Mouse (Mus musculus): ENCODE data around the gene Slc15a2. TPM values are rescaled to one million over a fixed set of nuclear protein-coding genes. Genes with fewer than 3 reads are reported as not detected.

The Slc15a2 gene
- polyA plus RNA-seq, 1 experiment from 2014 or later: 1.8 TPM

DNA sequence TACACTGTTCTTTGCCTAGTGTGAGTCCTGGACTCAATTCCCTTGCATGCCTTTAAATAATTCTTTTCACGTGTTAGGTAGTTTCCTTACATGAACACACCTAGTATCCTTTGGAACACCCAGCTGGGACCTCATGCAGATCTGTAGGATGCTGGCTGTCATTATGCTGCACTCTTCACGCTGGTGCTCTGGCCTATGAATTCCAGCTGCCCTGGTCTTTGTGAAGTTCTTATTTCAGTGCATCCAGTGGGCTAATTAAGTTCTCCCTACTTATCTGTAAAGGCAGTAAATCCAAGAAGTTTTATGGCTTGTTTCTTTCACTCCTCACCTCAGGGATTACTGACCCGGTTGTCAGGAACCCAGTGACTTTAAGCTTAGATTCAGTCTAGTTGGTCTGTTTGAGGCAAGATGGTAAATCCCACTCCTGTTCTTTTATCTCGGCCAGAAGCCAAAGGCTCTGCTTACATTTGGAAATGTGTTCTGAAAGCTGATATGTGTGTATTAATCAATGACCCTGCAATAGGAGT is 45.3 kb downstream of the Slc15a2 start:
- Histone ChIP-seq H3K27me3 (ENCODE audit: poor library complexity, severe bottlenecking) (no peaks in the 10 kb centered on the region), H3K9me3 (no peaks in the 10 kb centered on the region), H3K36me3 (replicated peaks) (no peaks in the 10 kb centered on the region), H3K4me1 (no peaks in the 10 kb centered on the region), H3K4me3 (no peak overlapping the region), H3K27ac (no peak overlapping the region)
- 45% methylated on average over 4 of the region's 4 CpGs for WGBS
- no peak for DNase-seq (ENCODE audit: extremely low spot score, low spot score)

DNA sequence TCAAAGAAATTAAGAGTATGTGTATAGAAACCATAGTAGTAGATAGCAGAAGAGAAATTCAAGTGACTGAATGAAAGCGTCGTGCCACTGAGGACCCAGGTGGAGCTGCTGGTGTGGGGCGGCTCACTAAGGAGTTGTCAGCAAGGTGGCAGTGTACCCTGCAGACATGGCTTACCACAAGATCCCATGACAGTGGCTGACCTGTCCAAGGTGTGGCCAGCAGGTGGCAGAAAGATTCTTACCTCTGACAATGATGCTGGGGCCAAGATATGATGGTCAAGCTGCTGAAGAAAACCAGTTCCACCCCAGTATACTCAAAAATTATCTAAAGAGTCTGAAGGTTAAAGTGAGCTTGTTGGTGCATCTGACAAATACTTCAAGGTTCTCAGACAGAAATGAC is 49.3 kb downstream of the Slc15a2 start:
- H3K27ac ChIP-seq: no peak overlapping the region
- 84% methylated on average over 3 of the region's 3 CpGs for WGBS
- no peaks in the 10 kb centered on the region for H3K36me3 ChIP-seq (replicated peaks)
- DNase-seq (ENCODE audit: extremely low spot score, low spot score): no peak
- no peaks in the 10 kb centered on the region for H3K4me1 ChIP-seq
- no peaks in the 10 kb centered on the region for H3K9me3 ChIP-seq
- no peak overlapping the region for H3K4me3 ChIP-seq
- H3K27me3 ChIP-seq (ENCODE audit: poor library complexity, severe bottlenecking): no peaks in the 10 kb centered on the region

DNA sequence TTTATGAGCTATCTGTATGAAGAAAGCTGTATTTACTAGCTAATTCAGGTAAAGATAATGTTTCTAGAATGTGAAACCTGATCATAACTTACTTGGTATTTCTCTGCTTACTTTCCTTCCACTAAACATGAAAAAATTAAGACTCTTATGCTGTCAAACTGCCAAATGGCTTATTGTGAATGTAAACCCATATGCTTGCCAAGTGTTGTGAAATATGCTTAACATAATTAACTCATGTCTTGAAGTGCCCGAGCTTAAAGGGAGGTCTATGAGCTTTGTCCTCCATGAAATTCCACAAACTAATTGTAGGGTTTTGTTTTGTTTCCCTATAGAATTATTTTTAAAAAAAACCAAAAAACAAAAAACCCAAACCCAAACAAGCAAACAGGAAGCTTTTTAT is 50.9 kb downstream of the Slc15a2 start:
- Histone ChIP-seq H3K4me3 (no peak overlapping the region), H3K9me3 (no peaks in the 10 kb centered on the region), H3K4me1 (no peaks in the 10 kb centered on the region), H3K27ac (no peak overlapping the region), H3K27me3 (ENCODE audit: poor library complexity, severe bottlenecking) (no peaks in the 10 kb centered on the region), H3K36me3 (replicated peaks) (no peaks in the 10 kb centered on the region)
- WGBS: 88% methylated on average over 1 of the region's 1 CpGs
- DNase-seq (ENCODE audit: extremely low spot score, low spot score): no peak

DNA sequence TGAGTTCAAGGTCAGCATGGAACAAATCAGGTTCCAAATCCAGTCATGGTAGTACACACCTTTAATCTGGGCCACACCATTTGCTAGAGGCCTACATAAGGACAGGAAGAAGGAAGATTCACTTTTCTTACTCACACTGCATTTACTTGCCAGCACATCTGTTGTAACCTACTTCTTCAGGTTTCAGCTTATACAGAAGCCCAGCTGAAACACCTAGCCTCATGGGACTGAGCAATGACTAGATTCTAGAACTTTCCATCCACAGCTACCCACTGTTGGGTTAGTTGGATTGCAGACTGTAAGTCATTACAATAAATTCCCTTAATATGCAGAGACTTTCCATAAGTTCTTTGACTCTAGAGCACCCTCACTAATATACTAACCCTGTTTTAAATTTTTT is 52.2 kb downstream of the Slc15a2 start:
- no peaks in the 10 kb centered on the region for H3K36me3 ChIP-seq (replicated peaks)
- no peak for DNase-seq (ENCODE audit: extremely low spot score, low spot score)
- H3K4me3 ChIP-seq: no peak overlapping the region
- no peaks in the 10 kb centered on the region for H3K27me3 ChIP-seq (ENCODE audit: poor library complexity, severe bottlenecking)
- no peaks in the 10 kb centered on the region for H3K4me1 ChIP-seq
- H3K27ac ChIP-seq: no peak overlapping the region
- no peaks in the 10 kb centered on the region for H3K9me3 ChIP-seq

DNA sequence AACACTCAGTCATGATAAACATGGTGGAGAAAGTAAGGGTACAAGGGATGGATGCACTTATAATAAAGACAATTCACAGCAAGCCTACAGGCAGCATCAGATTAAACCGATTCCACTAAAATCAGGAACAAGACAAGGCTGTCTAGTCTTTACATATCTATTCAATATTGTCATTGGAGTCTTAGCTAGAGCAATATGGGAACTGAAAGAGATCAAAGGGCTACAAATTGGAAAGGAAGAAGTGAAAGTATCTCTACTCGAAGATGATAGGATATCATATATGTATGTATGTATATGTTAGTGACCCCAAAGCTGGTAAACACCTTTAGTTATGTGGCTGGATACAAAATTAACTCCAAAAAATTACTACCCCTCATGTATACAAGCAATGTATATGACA is 55.8 kb downstream of the Slc15a2 start:
- H3K27me3 ChIP-seq (ENCODE audit: poor library complexity, severe bottlenecking): no peaks in the 10 kb centered on the region
- no peak overlapping the region for H3K27ac ChIP-seq
- H3K4me3 ChIP-seq: no peak overlapping the region
- H3K9me3 ChIP-seq: no peaks in the 10 kb centered on the region
- WGBS: 92% methylated on average over 2 of the region's 2 CpGs
- no peak for DNase-seq (ENCODE audit: extremely low spot score, low spot score)
- H3K36me3 ChIP-seq (replicated peaks): no peaks in the 10 kb centered on the region
- H3K4me1 ChIP-seq: no peaks in the 10 kb centered on the region

DNA sequence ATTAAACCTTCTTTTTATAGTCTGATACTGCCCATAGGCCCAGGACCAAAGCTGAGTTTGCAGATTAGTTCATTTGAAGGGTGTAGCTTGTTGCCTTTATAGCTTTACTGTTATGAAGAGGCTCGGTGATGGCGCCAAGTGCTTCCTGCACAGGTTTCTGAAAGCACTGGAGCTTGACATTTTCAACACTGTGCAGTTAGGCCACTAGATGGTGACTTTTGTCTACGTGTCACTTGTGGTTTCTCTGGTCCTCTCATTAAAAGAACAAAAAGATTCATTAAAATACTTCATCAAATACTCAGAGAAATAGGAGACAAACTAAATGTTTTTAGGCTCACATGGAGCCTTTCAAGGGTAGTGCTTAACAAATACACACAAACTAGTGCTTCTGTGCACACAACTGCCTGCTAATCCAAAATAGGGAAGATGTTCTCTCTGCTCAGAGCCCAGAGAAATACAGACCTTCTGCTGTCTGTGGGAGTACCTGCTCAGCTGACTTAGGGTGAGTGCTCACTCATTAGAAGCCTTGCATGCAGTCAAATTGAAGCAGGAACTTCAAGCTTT is 60.8 kb downstream of the Slc15a2 start:
- 73% methylated on average over 3 of the region's 3 CpGs for WGBS
- peaks cover 20% of the 10 kb centered on the region for H3K4me1 ChIP-seq
- no peak for DNase-seq (ENCODE audit: extremely low spot score, low spot score)

DNA sequence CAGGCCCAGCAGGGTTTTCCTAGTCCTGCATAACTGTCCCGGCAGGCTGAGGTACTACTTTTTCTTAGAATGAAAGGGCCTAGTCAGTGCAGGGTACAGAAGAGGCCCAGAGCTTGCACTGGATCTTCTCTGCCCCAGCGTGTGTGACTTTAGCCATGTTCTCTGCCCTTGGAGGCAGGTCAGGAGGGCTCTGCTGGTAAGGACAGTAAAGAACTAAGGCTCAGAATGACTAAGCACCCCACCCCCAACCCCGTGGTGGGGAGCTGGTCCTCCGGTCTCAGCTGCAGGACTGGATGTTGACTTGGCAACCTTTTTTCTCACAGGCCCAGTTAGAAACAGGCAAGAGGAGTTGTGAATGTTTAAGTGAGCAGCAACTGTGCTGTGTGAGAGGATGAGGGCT is 62.0 kb downstream of the Slc15a2 start:
- Histone ChIP-seq H3K4me1 (peaks cover 20% of the 10 kb centered on the region), H3K27ac (peak overlapping the region; percentile 56; the same call in 1 of the 2 replicates), H3K9me3 (no peaks in the 10 kb centered on the region), H3K27me3 (ENCODE audit: poor library complexity, severe bottlenecking) (peaks cover 11% of the 10 kb centered on the region; the same call in 1 of the 2 replicates), H3K4me3 (no peak overlapping the region), H3K36me3 (replicated peaks) (no peaks in the 10 kb centered on the region)
- WGBS: 9% methylated on average over 4 of the region's 4 CpGs
- no peak for DNase-seq (ENCODE audit: extremely low spot score, low spot score)

More for the DNA sequence above, 60.8 kb downstream of the Slc15a2 start:
- H3K9me3 ChIP-seq: no peaks in the 10 kb centered on the region
- no peak overlapping the region for H3K27ac ChIP-seq
- H3K27me3 ChIP-seq (ENCODE audit: poor library complexity, severe bottlenecking): peaks cover 11% of the 10 kb centered on the region; the same call in 1 of the 2 replicates
- no peak overlapping the region for H3K4me3 ChIP-seq
- H3K36me3 ChIP-seq (replicated peaks): no peaks in the 10 kb centered on the region

DNA sequence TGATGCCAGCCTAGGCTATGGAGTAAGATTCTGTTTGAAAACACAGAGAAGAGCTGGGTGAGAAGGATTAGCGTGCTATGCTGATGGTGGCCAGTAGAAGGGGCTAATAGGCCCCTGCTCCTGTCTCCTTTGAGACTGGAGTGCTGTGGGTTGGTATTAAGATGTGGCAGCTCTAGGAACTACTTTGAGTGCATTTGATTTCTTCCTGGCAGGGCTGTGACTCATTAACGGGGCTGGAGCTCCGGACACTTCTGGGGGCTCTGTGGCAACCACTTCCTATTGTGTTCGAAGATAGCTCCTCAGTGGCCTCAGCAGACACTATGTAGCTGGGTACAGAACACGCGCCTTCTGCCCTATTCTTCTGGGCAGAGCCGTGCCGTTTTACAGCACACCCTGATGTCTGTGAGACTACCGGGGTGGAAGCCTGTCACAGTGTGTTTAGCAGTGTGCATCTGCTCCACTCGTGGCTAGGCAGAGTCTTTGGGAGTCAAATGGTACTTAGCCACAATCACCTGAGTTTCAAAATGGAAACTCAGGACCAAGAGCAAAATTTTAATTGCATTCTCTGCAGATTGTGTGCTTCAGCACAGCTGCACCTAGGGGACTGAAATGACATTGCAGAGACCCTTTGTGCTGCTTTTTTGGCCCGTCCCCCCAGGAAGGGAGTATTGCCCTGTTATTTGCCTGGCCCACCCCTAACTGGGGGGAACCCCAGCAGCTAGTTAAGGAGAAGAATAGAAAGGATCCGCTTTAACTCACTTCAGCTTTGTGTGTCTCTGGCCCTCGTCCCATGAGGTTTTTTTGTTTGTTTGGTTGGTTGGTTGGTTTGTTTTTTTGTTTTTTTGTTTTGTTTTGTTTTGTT is 64.3 kb downstream of the Slc15a2 start:
- Histone ChIP-seq H3K27ac (no peak overlapping the region), H3K27me3 (ENCODE audit: poor library complexity, severe bottlenecking) (peaks cover 11% of the 10 kb centered on the region; the same call in 1 of the 2 replicates), H3K9me3 (no peaks in the 10 kb centered on the region), H3K36me3 (replicated peaks) (no peaks in the 10 kb centered on the region), H3K4me3 (no peak overlapping the region), H3K4me1 (peaks cover 20% of the 10 kb centered on the region)
- DNase-seq (ENCODE audit: extremely low spot score, low spot score): no peak
- WGBS: 70% methylated on average over 13 of the region's 13 CpGs

DNA sequence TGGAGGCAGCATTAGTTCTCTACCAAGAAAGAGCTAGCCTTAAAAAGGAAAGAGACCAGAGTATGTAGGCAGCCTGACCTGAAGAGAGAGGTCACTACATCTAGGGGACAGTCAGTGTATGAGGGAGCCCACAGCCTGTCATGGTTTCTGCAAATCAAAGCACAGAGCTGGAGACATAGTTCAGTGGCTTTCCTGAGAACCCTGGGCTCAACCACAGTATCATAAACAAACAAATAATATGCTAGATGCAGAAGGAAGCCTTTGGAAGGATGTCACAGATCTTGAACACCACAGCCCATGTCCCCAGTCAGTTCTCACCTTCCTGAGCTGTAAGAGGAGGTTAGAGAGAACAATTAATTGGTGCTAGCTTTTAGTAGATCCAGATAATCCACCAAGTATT is 66.1 kb downstream of the Slc15a2 start:
- DNase-seq (ENCODE audit: extremely low spot score, low spot score): no peak
- peaks cover 11% of the 10 kb centered on the region; the same call in 1 of the 2 replicates for H3K27me3 ChIP-seq (ENCODE audit: poor library complexity, severe bottlenecking)
- H3K27ac ChIP-seq: no peak overlapping the region
- H3K9me3 ChIP-seq: no peaks in the 10 kb centered on the region
- no peak overlapping the region for H3K4me3 ChIP-seq
- H3K4me1 ChIP-seq: peaks cover 20% of the 10 kb centered on the region
- H3K36me3 ChIP-seq (replicated peaks): no peaks in the 10 kb centered on the region

DNA sequence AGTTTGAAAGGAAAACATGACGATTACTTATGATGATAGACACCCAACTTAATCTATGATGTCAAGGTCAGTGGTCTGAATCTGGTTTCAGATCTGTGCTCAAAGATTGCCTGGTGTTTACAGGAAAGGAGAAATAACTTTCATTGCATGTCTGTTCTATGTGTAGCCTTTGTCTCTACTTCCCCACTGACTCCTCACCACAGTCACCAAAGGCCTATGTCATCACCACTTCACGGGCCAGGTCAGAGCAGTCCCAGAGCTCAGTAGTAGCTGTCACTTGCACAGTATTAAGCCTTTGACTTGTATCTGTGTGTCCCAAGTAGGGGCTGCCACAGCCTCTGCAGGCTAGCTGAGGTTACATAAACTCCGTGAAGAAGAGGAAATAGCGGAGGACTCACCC is 67.3 kb downstream of the Slc15a2 start:
- Histone ChIP-seq H3K9me3 (no peaks in the 10 kb centered on the region), H3K27ac (no peak overlapping the region), H3K4me3 (no peak overlapping the region), H3K27me3 (ENCODE audit: poor library complexity, severe bottlenecking) (peaks cover 10% of the 10 kb centered on the region; the same call in 1 of the 2 replicates), H3K36me3 (replicated peaks) (no peaks in the 10 kb centered on the region), H3K4me1 (peaks cover 14% of the 10 kb centered on the region)
- DNase-seq (ENCODE audit: extremely low spot score, low spot score): no peak
- WGBS: 89% methylated on average over 4 of the region's 4 CpGs

DNA sequence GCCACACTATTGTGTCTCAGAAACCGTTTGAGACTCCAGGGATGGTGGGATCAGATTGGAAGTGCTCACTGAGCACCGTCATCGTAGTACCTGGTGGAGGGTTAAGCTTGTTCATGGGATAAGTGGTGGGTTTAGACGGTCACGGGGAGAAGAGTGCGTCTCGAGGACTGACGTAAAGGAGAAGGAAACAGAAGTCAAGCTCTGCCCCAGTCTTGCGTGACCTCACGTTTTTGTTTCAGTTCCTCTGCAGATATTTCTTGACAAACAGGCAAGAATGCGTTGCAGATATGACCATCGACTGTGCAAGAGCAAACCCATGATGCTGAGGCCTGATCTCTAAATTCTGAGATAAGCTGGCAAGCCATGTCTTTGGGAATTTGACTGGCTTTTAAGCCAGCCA is 73.0 kb downstream of the Slc15a2 start:
- no peak for DNase-seq (ENCODE audit: extremely low spot score, low spot score)
- peaks cover 5% of the 10 kb centered on the region; the same call in 1 of the 2 replicates for H3K4me1 ChIP-seq
- no peak overlapping the region for H3K27ac ChIP-seq
- no peak overlapping the region for H3K4me3 ChIP-seq
- WGBS: 91% methylated on average over 12 of the region's 12 CpGs
- H3K9me3 ChIP-seq: no peaks in the 10 kb centered on the region
- no peaks in the 10 kb centered on the region for H3K27me3 ChIP-seq (ENCODE audit: poor library complexity, severe bottlenecking)
- no peaks in the 10 kb centered on the region for H3K36me3 ChIP-seq (replicated peaks)

DNA sequence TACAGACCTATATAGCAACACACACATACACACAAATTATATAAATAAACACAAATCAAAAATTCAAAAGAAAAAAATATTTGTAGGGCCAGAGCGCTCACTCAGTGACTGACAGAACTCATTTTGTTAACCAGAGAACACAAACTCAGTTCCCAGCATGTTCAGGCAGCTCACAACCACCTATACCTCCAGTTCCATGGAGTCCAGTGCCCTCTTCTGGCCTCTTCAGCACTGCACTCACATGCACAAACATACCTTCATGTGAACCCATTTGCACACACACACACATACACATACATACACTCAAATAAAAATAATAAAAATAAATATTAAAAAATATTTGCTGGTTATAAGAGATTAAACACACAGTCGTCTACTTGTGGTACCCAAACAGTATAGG is 74.0 kb downstream of the Slc15a2 start:
- no peak overlapping the region for H3K27ac ChIP-seq
- H3K9me3 ChIP-seq: no peaks in the 10 kb centered on the region
- peaks cover 5% of the 10 kb centered on the region; the same call in 1 of the 2 replicates for H3K4me1 ChIP-seq
- no peaks in the 10 kb centered on the region for H3K27me3 ChIP-seq (ENCODE audit: poor library complexity, severe bottlenecking)
- 91% methylated on average over 2 of the region's 2 CpGs for WGBS
- no peak overlapping the region for H3K4me3 ChIP-seq
- DNase-seq (ENCODE audit: extremely low spot score, low spot score): no peak
- no peaks in the 10 kb centered on the region for H3K36me3 ChIP-seq (replicated peaks)

DNA sequence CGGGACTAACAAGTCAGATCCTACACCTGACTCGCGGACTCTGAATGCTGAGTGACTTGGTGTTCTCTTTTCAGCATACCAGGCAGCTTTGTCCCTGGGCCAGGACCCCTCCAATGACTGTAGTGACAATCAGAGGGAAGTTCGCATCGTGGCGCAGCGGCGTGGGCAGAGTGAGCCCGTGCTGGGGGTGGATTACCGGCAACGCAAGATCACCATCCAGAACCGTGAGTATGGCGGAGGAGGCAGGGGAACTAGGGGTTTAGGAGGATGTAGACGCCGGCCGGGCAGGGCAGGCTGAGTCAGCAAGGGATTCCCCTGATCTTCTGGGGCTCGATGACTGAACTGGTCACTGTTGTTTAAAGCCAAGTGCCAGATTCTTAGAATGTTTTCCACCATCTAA is 75.4 kb downstream of the Slc15a2 start:
- Histone ChIP-seq H3K36me3 (replicated peaks) (no peaks in the 10 kb centered on the region), H3K4me1 (peaks cover 5% of the 10 kb centered on the region; the same call in 1 of the 2 replicates)
- 96% methylated on average over 17 of the region's 17 CpGs for WGBS

More for the DNA sequence above, 75.4 kb downstream of the Slc15a2 start:
- no peak overlapping the region for H3K27ac ChIP-seq
- H3K4me3 ChIP-seq: no peak overlapping the region
- DNase-seq (ENCODE audit: extremely low spot score, low spot score): no peak
- H3K9me3 ChIP-seq: no peaks in the 10 kb centered on the region
- H3K27me3 ChIP-seq (ENCODE audit: poor library complexity, severe bottlenecking): no peaks in the 10 kb centered on the region
